Mouse (Mus musculus): ENCODE measurements around the gene Eloa. TPM values are rescaled to one million over a fixed set of nuclear protein-coding genes. Genes with fewer than 3 reads are reported as not detected.
"Not testable (repeated sequence)": the region's sequence is repeated elsewhere in the genome, so short reads cannot be mapped to it uniquely, and the experiment has no call there.

Eloa gene
- total and polyA plus RNA-seq, 3 experiments, result 12.9 to 108 (median 56.0) TPM

- DNase-seq (ENCODE audit: low spot score) (peak; percentile 86), ATAC-seq (ENCODE audit: extremely low read depth, insufficient number of reproducible peaks, low FRiP score, poor library complexity, severe bottlenecking) (peak; percentile 36)
- Histone ChIP-seq H3K36me3 (replicated peaks) (peaks cover 36% of the 10 kb centered on the region), H3K27me3 (ENCODE audit: insufficient read depth, low read length) (no peaks in the 10 kb centered on the region), H3K9me3 (replicated peaks) (peaks cover 3% of the 10 kb centered on the region), H3K4me1 (ENCODE audit: insufficient read depth, low read depth, low read length) (peaks cover 52% of the 10 kb centered on the region), H3K4me3 (ENCODE audit: low read depth, low read length) (peak within 1 kb of the TSS; percentile 98)
- TF ChIP-seq TAL1 (conservative IDR thresholded peaks at IDR 0.05; ENCODE audit: low read depth, low read length), result no peak
- no peak for TF ChIP-seq POLR2AphosphoS5 (IDR thresholded peaks at IDR 0.05; ENCODE audit: insufficient replicate concordance, low read depth, low read length)
- TF ChIP-seq CTCF (IDR thresholded peaks at IDR 0.05; ENCODE audit: low read depth, low read length), result no peak
- no peak for TF ChIP-seq GATA1 (IDR thresholded peaks at IDR 0.05; ENCODE audit: borderline replicate concordance, low read length)
- TF ChIP-seq GATA2 (IDR thresholded peaks at IDR 0.05; ENCODE audit: borderline replicate concordance, low read depth, low read length), result no peak
Measured at GRCm38 (mm10) chr4:135986943-135987710, 34.4 kb downstream of the Eloa start, which contains the start of gene Pithd1. Gene Pithd1, minus strand, starts transcription at chr4:135987264.

- TF ChIP-seq POLR2AphosphoS5 (IDR thresholded peaks at IDR 0.05; ENCODE audit: insufficient replicate concordance, low read depth, low read length) (no peak), GATA1 (IDR thresholded peaks at IDR 0.05; ENCODE audit: borderline replicate concordance, low read length) (no peak), CTCF (IDR thresholded peaks at IDR 0.05; ENCODE audit: low read depth, low read length) (no peak), TAL1 (conservative IDR thresholded peaks at IDR 0.05; ENCODE audit: low read depth, low read length) (no peak)
- DNase-seq (ENCODE audit: low spot score) (no peak), ATAC-seq (ENCODE audit: extremely low read depth, insufficient number of reproducible peaks, low FRiP score, poor library complexity, severe bottlenecking) (no peak)
- Histone ChIP-seq H3K4me3 (ENCODE audit: low read depth, low read length) (peak overlapping the region; percentile 98), H3K27me3 (ENCODE audit: insufficient read depth, low read length) (no peaks in the 10 kb centered on the region), H3K4me1 (ENCODE audit: insufficient read depth, low read depth, low read length) (peaks cover 58% of the 10 kb centered on the region), H3K36me3 (replicated peaks) (peaks cover 43% of the 10 kb centered on the region), H3K9me3 (replicated peaks) (peaks cover under 1% of the 10 kb centered on the region; the same call in 1 of the 2 replicates)
Measured at GRCm38 (mm10) chr4:135986301-135986942, 35.1 kb downstream of the Eloa start.

GRCm38 (mm10) chr4:135985769-135986168, 35.8 kb downstream of the Eloa start:
- peak overlapping the region; percentile 98 for H3K4me3 ChIP-seq (ENCODE audit: low read depth, low read length)
- H3K9me3 ChIP-seq (replicated peaks), result no peaks in the 10 kb centered on the region
- no peak for ATAC-seq (ENCODE audit: extremely low read depth, insufficient number of reproducible peaks, low FRiP score, poor library complexity, severe bottlenecking)
- no peaks in the 10 kb centered on the region for H3K27me3 ChIP-seq (ENCODE audit: insufficient read depth, low read length)
- no peak for TF ChIP-seq TAL1 (conservative IDR thresholded peaks at IDR 0.05; ENCODE audit: low read depth, low read length)
- no peak for TF ChIP-seq CTCF (IDR thresholded peaks at IDR 0.05; ENCODE audit: low read depth, low read length)
- TF ChIP-seq GATA1 (IDR thresholded peaks at IDR 0.05; ENCODE audit: borderline replicate concordance, low read length), result no peak
- TF ChIP-seq POLR2AphosphoS5 (IDR thresholded peaks at IDR 0.05; ENCODE audit: insufficient replicate concordance, low read depth, low read length), result no peak
- TF ChIP-seq GATA2 (IDR thresholded peaks at IDR 0.05; ENCODE audit: borderline replicate concordance, low read depth, low read length), result no peak
- peaks cover 58% of the 10 kb centered on the region for H3K4me1 ChIP-seq (ENCODE audit: insufficient read depth, low read depth, low read length)
- peaks cover 49% of the 10 kb centered on the region for H3K36me3 ChIP-seq (replicated peaks)
- DNase-seq (ENCODE audit: low spot score), result no peak

- Histone ChIP-seq H3K36me3 (replicated peaks) (peaks cover 54% of the 10 kb centered on the region), H3K4me3 (ENCODE audit: low read depth, low read length) (peak overlapping the region; percentile 39; the same call in 1 of the 2 replicates), H3K4me1 (ENCODE audit: insufficient read depth, low read depth, low read length) (peaks cover 56% of the 10 kb centered on the region), H3K27me3 (ENCODE audit: insufficient read depth, low read length) (no peaks in the 10 kb centered on the region), H3K9me3 (replicated peaks) (no peaks in the 10 kb centered on the region)
- peak; percentile 72 for TF ChIP-seq TAL1 (conservative IDR thresholded peaks at IDR 0.05; ENCODE audit: low read depth, low read length)
- TF ChIP-seq GATA1 (IDR thresholded peaks at IDR 0.05; ENCODE audit: borderline replicate concordance, low read length), result no peak
- DNase-seq (ENCODE audit: low spot score), result peak; percentile 41
- ATAC-seq (ENCODE audit: extremely low read depth, insufficient number of reproducible peaks, low FRiP score, poor library complexity, severe bottlenecking), result peak; percentile 70; the same call in 1 of the 2 replicates
Measured at GRCm38 (mm10) chr4:135985193-135985592, 36.4 kb downstream of the Eloa start.

- no peak for DNase-seq (ENCODE audit: low spot score)
- ATAC-seq (ENCODE audit: extremely low read depth, insufficient number of reproducible peaks, low FRiP score, poor library complexity, severe bottlenecking), result no peak
- Histone ChIP-seq H3K36me3 (replicated peaks) (peaks cover 57% of the 10 kb centered on the region), H3K4me3 (ENCODE audit: low read depth, low read length) (no peak overlapping the region; the same call in 1 of the 2 replicates), H3K9me3 (replicated peaks) (no peaks in the 10 kb centered on the region), H3K27me3 (ENCODE audit: insufficient read depth, low read length) (no peaks in the 10 kb centered on the region), H3K4me1 (ENCODE audit: insufficient read depth, low read depth, low read length) (peaks cover 56% of the 10 kb centered on the region)
- no peak for TF ChIP-seq CTCF (IDR thresholded peaks at IDR 0.05; ENCODE audit: low read depth, low read length)
Measured at GRCm38 (mm10) chr4:135984556-135984955, 37.0 kb downstream of the Eloa start.

GRCm38 (mm10) chr4:135981524-135982063, 40.0 kb downstream of the Eloa start:
- ATAC-seq (ENCODE audit: extremely low read depth, insufficient number of reproducible peaks, low FRiP score, poor library complexity, severe bottlenecking) (no peak), DNase-seq (ENCODE audit: low spot score) (no peak)
- Histone ChIP-seq H3K4me1 (ENCODE audit: insufficient read depth, low read depth, low read length) (peaks cover 47% of the 10 kb centered on the region), H3K4me3 (ENCODE audit: low read depth, low read length) (no peak overlapping the region), H3K36me3 (replicated peaks) (peaks cover 82% of the 10 kb centered on the region), H3K27me3 (ENCODE audit: insufficient read depth, low read length) (no peaks in the 10 kb centered on the region), H3K9me3 (replicated peaks) (no peaks in the 10 kb centered on the region)
- TF ChIP-seq GATA1 (IDR thresholded peaks at IDR 0.05; ENCODE audit: borderline replicate concordance, low read length) (no peak), CTCF (IDR thresholded peaks at IDR 0.05; ENCODE audit: low read depth, low read length) (no peak), TAL1 (conservative IDR thresholded peaks at IDR 0.05; ENCODE audit: low read depth, low read length) (no peak)

- not testable (repeated sequence) for H3K4me3 ChIP-seq (ENCODE audit: low read depth, low read length); H3K27me3 ChIP-seq (ENCODE audit: insufficient read depth, low read length); ATAC-seq (ENCODE audit: extremely low read depth, insufficient number of reproducible peaks, low FRiP score, poor library complexity, severe bottlenecking); H3K9me3 ChIP-seq (replicated peaks); DNase-seq (ENCODE audit: low spot score)
- Histone ChIP-seq H3K36me3 (replicated peaks) (peaks cover 88% of the 10 kb centered on the region), H3K4me1 (ENCODE audit: insufficient read depth, low read depth, low read length) (peaks cover 36% of the 10 kb centered on the region)
Measured at GRCm38 (mm10) chr4:135980223-135980622, 41.3 kb downstream of the Eloa start.

Data from G1E (cell line).